Comparison of ENCODE assay signal across 9 mouse cellular contexts in genomic region chr9:15238297-15238990, GRCm38 (mm10). TPM values are rescaled to one million over a fixed set of nuclear protein-coding genes. Genes with fewer than 3 reads are reported as not detected.
DNase-seq lines count a peak whose midpoint lies in the region; ATAC-seq lines count a peak whose summit lies in the region.
"Had no signal": no experiment of that assay in that cellular context is flagged by ENCODE, and none has a peak within 500 bp of the region (broad histone marks: within the 10 kb centered on the region; RNA-seq: fewer than 3 reads in every experiment).

No protein-coding gene starts in this region.

- no peaks in the 10 kb centered on the region; the same call in 1 of the 2 replicates for H3K9me3 ChIP-seq in megakaryocyte, embryonic 14.5 days
- H3K9me3 ChIP-seq in forebrain, embryonic 15.5 days = no peaks in the 10 kb centered on the region
- H3K9me3 ChIP-seq in limb, embryonic 15.5 days = no peaks in the 10 kb centered on the region
- H3K9me3 ChIP-seq in stomach, embryonic 16.5 days (replicated peaks; ENCODE audit: control insufficient read depth, low read length) = no peaks in the 10 kb centered on the region

- H3K36me3 ChIP-seq in megakaryocyte, embryonic 14.5 days (replicated peaks; ENCODE audit: low read length) = no peaks in the 10 kb centered on the region
- no peaks in the 10 kb centered on the region for H3K36me3 ChIP-seq in forebrain, embryonic 15.5 days
- no peaks in the 10 kb centered on the region for H3K36me3 ChIP-seq in limb, embryonic 15.5 days
- H3K36me3 ChIP-seq in stomach, embryonic 16.5 days (ENCODE audit: control insufficient read depth, insufficient read depth, low read length) = no peaks in the 10 kb centered on the region

- H3K27ac ChIP-seq in forebrain, embryonic 15.5 days (replicated peaks) = no peak overlapping the region
- peak overlapping the region; percentile 82 for H3K27ac ChIP-seq in limb, embryonic 15.5 days
- H3K27ac ChIP-seq in stomach, embryonic 16.5 days (ENCODE audit: low read length) = peak overlapping the region; percentile 60; the same call in 1 of the 2 replicates

- ATAC-seq in megakaryocyte, adult 5-6 weeks (ENCODE audit: poor library complexity, severe bottlenecking) = no peak
- ATAC-seq in forebrain, embryonic 15.5 days (replicated peaks) = peak; percentile 49; the same call in 1 of the 2 replicates
- no peak for ATAC-seq in limb, embryonic 15.5 days (ENCODE audit: insufficient number of reproducible peaks, low FRiP score, low TSS enrichment, low read depth)
- ATAC-seq in stomach, embryonic 16.5 days (ENCODE audit: insufficient read depth, low FRiP score) = peak; percentile 43; the same call in 1 of the 2 replicates

- 81% methylated on average over 16 of the region's 16 CpGs for WGBS in forebrain, embryonic 15.5 days
- WGBS in limb, embryonic 15.5 days = 71% methylated on average over 16 of the region's 16 CpGs
- WGBS in stomach, embryonic 16.5 days = 56% methylated on average over 16 of the region's 16 CpGs

- peak overlapping the region; percentile 64 for H3K9ac ChIP-seq in forebrain, embryonic 15.5 days (replicated peaks)
- H3K9ac ChIP-seq in limb, embryonic 15.5 days = no peak overlapping the region
- peak overlapping the region; percentile 79 for H3K9ac ChIP-seq in stomach, embryonic 16.5 days (ENCODE audit: low read length)

- DNase-seq in adrenal gland, postnatal 36 days = no peak
- DNase-seq in frontal cortex, postnatal 36 days (ENCODE audit: low spot score in 2 of 2) = no peak
- no peak for DNase-seq in ovary, postnatal 10 days (ENCODE audit: low spot score)
- DNase-seq: thymus, postnatal 36 days had no signal

- H3K4me2 ChIP-seq in forebrain, embryonic 15.5 days (replicated peaks) = peak overlapping the region; percentile 79
- peak overlapping the region; percentile 77 for H3K4me2 ChIP-seq in limb, embryonic 15.5 days
- peak overlapping the region; percentile 87 for H3K4me2 ChIP-seq in stomach, embryonic 16.5 days (ENCODE audit: low read depth, low read length)

- peak overlapping the region; percentile 92 for H3K4me3 ChIP-seq in megakaryocyte, embryonic 14.5 days (replicated peaks)
- peak overlapping the region; percentile 52 for H3K4me3 ChIP-seq in forebrain, embryonic 15.5 days
- H3K4me3 ChIP-seq in limb, embryonic 15.5 days = peak overlapping the region; percentile 47
- peak overlapping the region; percentile 56 for H3K4me3 ChIP-seq in stomach, embryonic 16.5 days (replicated peaks; ENCODE audit: low read length)

- peaks cover 41% of the 10 kb centered on the region for H3K27me3 ChIP-seq in megakaryocyte, embryonic 14.5 days (replicated peaks)
- H3K27me3 ChIP-seq in forebrain, embryonic 15.5 days = no peaks in the 10 kb centered on the region
- no peaks in the 10 kb centered on the region for H3K27me3 ChIP-seq in limb, embryonic 15.5 days
- H3K27me3 ChIP-seq in stomach, embryonic 16.5 days (ENCODE audit: control insufficient read depth, insufficient read depth, low read length) = 0 out of 2 replicates have a peak, but pooled peaks cover 4% of the 10 kb centered on the region

- H3K4me1 ChIP-seq in megakaryocyte, embryonic 14.5 days = peaks cover 53% of the 10 kb centered on the region
- H3K4me1 ChIP-seq in forebrain, embryonic 15.5 days = peaks cover 12% of the 10 kb centered on the region
- peaks cover 15% of the 10 kb centered on the region for H3K4me1 ChIP-seq in limb, embryonic 15.5 days
- no peaks in the 10 kb centered on the region for H3K4me1 ChIP-seq in stomach, embryonic 16.5 days (ENCODE audit: control insufficient read depth, insufficient read depth, low read length)

RNA-seq across cellular contexts. Expression of gene Vstm5, which starts 0.4 kb away (rescaled TPM):
- not detected in 2 replicates for polyA plus RNA-seq in megakaryocyte, embryonic 14.5 days (2012; ENCODE audit: insufficient read depth, low replicate concordance)
- total RNA-seq in megakaryocyte, adult 5-6 weeks (2015) = not detected in 2 replicates
- not detected in 2 replicates for total RNA-seq in megakaryocyte, adult 5-6 weeks (2017)
- polyA plus RNA-seq in forebrain, embryonic 15.5 days (2015; fragmentation: Nextera tagmentation; extraction: Ambion mirVana) = 6.4 and 6.8 TPM in 2 replicates
- polyA plus RNA-seq in limb, embryonic 15.5 days (2015; fragmentation: Nextera tagmentation; extraction: Ambion mirVana) = 10.7 and 12.5 TPM in 2 replicates
- polyA plus RNA-seq in stomach, embryonic 16.5 days (2015; fragmentation: Nextera tagmentation; extraction: Ambion mirVana) = 7.4 and 10.8 TPM in 2 replicates
- total RNA-seq in adrenal gland, postnatal 36 days (2021) = under 1 TPM; 0.43 to 0.53 TPM

RNA-seq across cellular contexts. Expression of gene Med17, which starts 41.3 kb away (rescaled TPM):
- 1.0 and 7.6 TPM in 2 replicates for polyA plus RNA-seq in megakaryocyte, embryonic 14.5 days (2012; ENCODE audit: insufficient read depth, low replicate concordance)
- 32.1 and 34.7 TPM in 2 replicates for total RNA-seq in megakaryocyte, adult 5-6 weeks (2015)
- total RNA-seq in megakaryocyte, adult 5-6 weeks (2017) = 30.4 and 32.8 TPM in 2 replicates
- 42.8 and 43.5 TPM in 2 replicates for polyA plus RNA-seq in forebrain, embryonic 15.5 days (2015; fragmentation: Nextera tagmentation; extraction: Ambion mirVana)
- 29.9 and 32.7 TPM in 2 replicates for polyA plus RNA-seq in limb, embryonic 15.5 days (2015; fragmentation: Nextera tagmentation; extraction: Ambion mirVana)
- 24.8 and 26.8 TPM in 2 replicates for polyA plus RNA-seq in stomach, embryonic 16.5 days (2015; fragmentation: Nextera tagmentation; extraction: Ambion mirVana)
- 10 to 100 TPM; 32.4 to 34.5 TPM for total RNA-seq in adrenal gland, postnatal 36 days (2021)

Comparison
In these comparisons a context has a peak if more than half of its experiments do, and no peak if none do; other contexts are left out.
1. ATAC-seq: peak in forebrain, embryonic 15.5 days (single experiment) and stomach, embryonic 16.5 days (single experiment); none in megakaryocyte, adult 5-6 weeks (single experiment) and limb, embryonic 15.5 days (single experiment).
2. Peak in every context shown above with its lines, with median percentiles within 50 percentile points of each other: H3K4me3 ChIP-seq and H3K4me2 ChIP-seq.